Mouse (Mus musculus): ENCODE results near the gene Cib1. TPM values are rescaled to one million over a fixed set of nuclear protein-coding genes. Genes with fewer than 3 reads are reported as not detected.

Gene Cib1
- polyA plus RNA-seq, 1 experiment from 2014 or later = 31.6 TPM

DNA sequence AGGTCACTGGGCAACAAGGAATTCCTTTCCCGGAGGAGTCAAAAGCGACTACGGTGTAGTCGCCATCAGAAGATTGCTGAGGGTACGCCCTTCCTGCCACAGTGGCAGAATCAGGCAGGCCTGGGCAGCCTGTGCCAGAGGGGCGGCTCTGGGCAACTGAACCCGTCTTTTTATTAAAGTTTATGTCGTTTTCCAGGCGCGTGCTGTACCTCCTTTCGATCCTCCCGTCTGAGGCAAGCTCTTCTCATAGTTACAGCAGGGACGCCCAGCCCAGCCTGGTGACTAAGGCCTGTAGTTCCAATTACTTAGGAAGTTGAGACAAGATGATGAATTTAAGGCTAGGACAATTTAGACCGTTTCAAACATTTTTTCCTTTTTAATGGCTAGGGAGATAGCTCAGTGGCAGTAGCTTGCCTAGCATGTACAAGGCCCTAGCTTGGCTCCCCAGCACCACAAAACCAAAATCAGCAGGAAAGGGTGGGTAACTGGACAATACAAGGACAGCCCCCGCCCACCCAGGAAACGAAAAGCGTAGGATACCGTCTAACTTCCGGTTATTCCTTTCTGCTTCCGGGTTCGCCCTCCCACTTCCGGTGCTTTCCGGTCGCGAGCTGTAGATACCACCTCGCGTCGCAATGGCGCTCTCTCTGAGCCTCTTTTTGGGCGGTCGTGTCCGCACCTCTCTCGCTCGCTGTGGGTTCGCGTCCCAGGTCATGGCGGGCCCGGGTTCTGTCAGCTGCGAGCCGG, 28.2 kb upstream of the Cib1 start, which contains the start of gene Ngrn:
Ngrn (plus strand) TSS at position 591 of the 747 bp plus-strand sequence.
- Histone ChIP-seq H3K9me3 (no peaks in the 10 kb centered on the region), H3K4me3 (peak within 1 kb of the TSS; percentile 63), H3K4me1 (peaks cover 15% of the 10 kb centered on the region), H3K36me3 (peaks cover 18% of the 10 kb centered on the region), H3K4me2 (replicated peaks) (peak within 1 kb of the TSS; percentile 82), H3K27ac (replicated peaks) (peak within 1 kb of the TSS; percentile 71), H3K27me3 (peaks cover 25% of the 10 kb centered on the region), H3K9ac (replicated peaks) (peak within 1 kb of the TSS; percentile 71)
- peak; percentile 94 for ATAC-seq (replicated peaks)
- WGBS = 28% methylated on average over 40 of the region's 40 CpGs

GRCm38 (mm10) chr7:80257706-80258105, 25.1 kb upstream of the Cib1 start:
- Histone ChIP-seq H3K4me3 (no peak overlapping the region), H3K4me2 (replicated peaks) (no peak overlapping the region), H3K4me1 (peaks cover 15% of the 10 kb centered on the region), H3K27ac (replicated peaks) (no peak overlapping the region), H3K36me3 (no peaks in the 10 kb centered on the region), H3K9me3 (no peaks in the 10 kb centered on the region), H3K9ac (replicated peaks) (no peak overlapping the region), H3K27me3 (peaks cover 25% of the 10 kb centered on the region)
- WGBS = 65% methylated on average over 2 of the region's 2 CpGs
- no peak for ATAC-seq (replicated peaks)

GRCm38 (mm10) chr7:80255981-80256380, 23.4 kb upstream of the Cib1 start:
- Histone ChIP-seq H3K36me3 (no peaks in the 10 kb centered on the region), H3K27me3 (peaks cover 25% of the 10 kb centered on the region), H3K4me3 (no peak overlapping the region), H3K4me2 (replicated peaks) (no peak overlapping the region), H3K27ac (replicated peaks) (no peak overlapping the region), H3K9ac (replicated peaks) (no peak overlapping the region), H3K4me1 (peaks cover 5% of the 10 kb centered on the region), H3K9me3 (no peaks in the 10 kb centered on the region)
- WGBS = 80% methylated on average over 2 of the region's 2 CpGs
- no peak for ATAC-seq (replicated peaks)

- Histone ChIP-seq H3K4me3 (no peak overlapping the region), H3K27ac (replicated peaks) (no peak overlapping the region), H3K4me1 (no peaks in the 10 kb centered on the region), H3K9me3 (no peaks in the 10 kb centered on the region), H3K4me2 (replicated peaks) (no peak overlapping the region), H3K36me3 (no peaks in the 10 kb centered on the region), H3K9ac (replicated peaks) (no peak overlapping the region), H3K27me3 (peaks cover 4% of the 10 kb centered on the region)
- 86% methylated on average over 11 of the region's 11 CpGs for WGBS
- no peak for ATAC-seq (replicated peaks)
These were observed 20.3 kb upstream of the Cib1 start for GRCm38 (mm10) chr7:80252886-80253285.

DNA sequence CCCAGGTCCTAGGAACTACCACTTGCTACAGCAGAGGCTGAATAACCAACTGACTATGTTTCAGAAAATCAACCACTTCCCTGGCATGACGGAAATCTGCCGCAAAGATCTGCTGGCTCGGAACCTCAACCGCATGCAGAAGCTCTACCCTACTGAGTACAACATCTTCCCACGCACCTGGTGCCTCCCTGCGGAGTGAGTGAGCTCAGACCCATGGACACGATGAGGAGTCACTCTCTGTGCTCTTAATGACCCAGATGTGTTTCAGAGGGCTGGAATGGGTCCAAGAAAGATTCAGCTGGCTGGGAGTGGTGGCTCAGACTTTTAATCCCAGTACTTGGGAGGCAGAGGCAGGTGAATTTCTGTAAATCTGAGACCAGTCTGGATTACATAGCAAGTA, 19.8 kb upstream of the Cib1 start:
- Histone ChIP-seq H3K36me3 (no peaks in the 10 kb centered on the region), H3K9ac (replicated peaks) (no peak overlapping the region), H3K27ac (replicated peaks) (no peak overlapping the region), H3K27me3 (no peaks in the 10 kb centered on the region), H3K4me1 (no peaks in the 10 kb centered on the region), H3K4me2 (replicated peaks) (no peak overlapping the region), H3K4me3 (no peak overlapping the region), H3K9me3 (no peaks in the 10 kb centered on the region)
- 80% methylated on average over 7 of the region's 7 CpGs for WGBS
- ATAC-seq (replicated peaks) = no peak

DNA sequence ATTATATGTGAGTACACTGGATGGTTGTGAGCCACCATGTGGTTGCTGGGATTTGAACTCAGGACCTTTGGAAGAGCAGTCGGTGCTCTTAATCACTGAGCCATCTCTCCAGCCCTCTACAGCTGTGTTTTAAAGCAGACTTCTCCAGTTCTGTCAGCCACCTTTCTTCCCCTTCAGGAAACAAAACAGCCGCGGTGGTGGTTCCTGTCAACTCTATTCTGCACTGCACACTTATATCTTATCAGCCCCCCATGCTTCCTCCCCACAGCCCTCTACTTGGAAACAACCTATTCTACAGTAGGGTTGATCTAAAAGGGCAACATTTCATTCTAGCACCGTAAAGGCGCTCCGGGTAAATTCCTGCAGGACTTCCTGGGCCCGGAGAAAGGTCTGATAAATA, 14.2 kb upstream of the Cib1 start:
- no peaks in the 10 kb centered on the region for H3K27me3 ChIP-seq
- no peaks in the 10 kb centered on the region for H3K36me3 ChIP-seq
- 0 out of 2 replicates have a peak overlapping the region, but pooled peaks have one; percentile 82 for H3K27ac ChIP-seq (replicated peaks)
- WGBS = 73% methylated on average over 7 of the region's 7 CpGs
- ATAC-seq (replicated peaks) = no peak
- no peak overlapping the region for H3K9ac ChIP-seq (replicated peaks)
- H3K9me3 ChIP-seq = no peaks in the 10 kb centered on the region
- H3K4me3 ChIP-seq = peak overlapping the region; percentile 62
- 0 out of 2 replicates have a peak, but pooled peaks cover 2% of the 10 kb centered on the region for H3K4me1 ChIP-seq
- H3K4me2 ChIP-seq (replicated peaks) = peak overlapping the region; percentile 57

DNA sequence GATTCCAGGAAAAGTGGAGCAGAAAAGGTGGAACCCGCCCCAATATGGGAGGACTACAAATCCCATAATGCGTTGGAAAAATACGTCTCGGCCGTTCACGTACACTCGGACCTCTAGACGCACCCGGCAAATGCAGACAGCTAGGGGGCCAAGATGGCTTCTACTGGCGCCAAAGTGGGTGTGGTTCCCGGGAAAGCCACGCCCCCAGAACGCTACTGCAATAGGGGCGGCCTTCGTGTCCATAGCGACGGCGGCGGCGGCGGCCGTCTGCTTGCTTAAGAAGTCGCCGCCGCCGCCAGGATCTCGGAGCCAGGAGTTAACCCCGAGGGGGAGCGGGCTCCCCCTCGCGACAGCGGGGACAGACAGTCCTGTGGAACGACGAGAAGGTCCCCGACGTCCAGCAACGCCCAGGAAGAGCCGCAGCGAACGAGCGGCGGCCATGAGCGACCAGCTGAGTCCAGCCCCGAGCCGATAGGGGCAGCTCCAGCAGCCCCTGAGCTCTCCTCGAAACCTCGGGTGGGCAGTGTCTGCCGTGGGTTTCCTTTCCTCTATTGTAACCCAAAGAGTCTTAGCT, 13.6 kb upstream of the Cib1 start, which contains the start of gene Ttll13:
Ttll13 (plus strand) TSS at position 229 of the 574 bp plus-strand sequence.
- Histone ChIP-seq H3K9me3 (no peaks in the 10 kb centered on the region), H3K4me1 (0 out of 2 replicates have a peak, but pooled peaks cover 2% of the 10 kb centered on the region), H3K36me3 (0 out of 2 replicates have a peak, but pooled peaks cover 1% of the 10 kb centered on the region), H3K4me3 (peak within 1 kb of the TSS; percentile 62), H3K27me3 (no peaks in the 10 kb centered on the region), H3K9ac (replicated peaks) (peak within 1 kb of the TSS; percentile 69), H3K4me2 (replicated peaks) (peak within 1 kb of the TSS; percentile 57), H3K27ac (replicated peaks) (peak within 1 kb of the TSS; percentile 82)
- ATAC-seq (replicated peaks) = peak; percentile 98
- under 1% methylated on average over 48 of the region's 48 CpGs for WGBS

- H3K36me3 ChIP-seq = peaks cover 9% of the 10 kb centered on the region; the same call in 1 of the 2 replicates
- ATAC-seq (replicated peaks) = no peak
These were observed 12.2 kb upstream of the Cib1 start for GRCm38 (mm10) chr7:80244851-80245250.

GRCm38 (mm10) chr7:80241661-80242060, 9.0 kb upstream of the Cib1 start:
- Histone ChIP-seq H3K4me2 (replicated peaks) (no peak overlapping the region), H3K4me3 (no peak overlapping the region), H3K4me1 (0 out of 2 replicates have a peak, but pooled peaks cover 2% of the 10 kb centered on the region), H3K9ac (replicated peaks) (no peak overlapping the region), H3K36me3 (peaks cover 24% of the 10 kb centered on the region), H3K9me3 (no peaks in the 10 kb centered on the region), H3K27ac (replicated peaks) (no peak overlapping the region), H3K27me3 (no peaks in the 10 kb centered on the region)
- no peak for ATAC-seq (replicated peaks)
- WGBS = 91% methylated on average over 4 of the region's 4 CpGs

More at GRCm38 (mm10) chr7:80244851-80245250, 12.2 kb upstream of the Cib1 start:
- H3K27me3 ChIP-seq = no peaks in the 10 kb centered on the region
- no peak overlapping the region for H3K9ac ChIP-seq (replicated peaks)
- no peak overlapping the region for H3K27ac ChIP-seq (replicated peaks)
- H3K4me2 ChIP-seq (replicated peaks) = no peak overlapping the region
- H3K9me3 ChIP-seq = no peaks in the 10 kb centered on the region
- 93% methylated on average over 4 of the region's 4 CpGs for WGBS
- no peak overlapping the region for H3K4me3 ChIP-seq
- 0 out of 2 replicates have a peak, but pooled peaks cover 2% of the 10 kb centered on the region for H3K4me1 ChIP-seq

DNA sequence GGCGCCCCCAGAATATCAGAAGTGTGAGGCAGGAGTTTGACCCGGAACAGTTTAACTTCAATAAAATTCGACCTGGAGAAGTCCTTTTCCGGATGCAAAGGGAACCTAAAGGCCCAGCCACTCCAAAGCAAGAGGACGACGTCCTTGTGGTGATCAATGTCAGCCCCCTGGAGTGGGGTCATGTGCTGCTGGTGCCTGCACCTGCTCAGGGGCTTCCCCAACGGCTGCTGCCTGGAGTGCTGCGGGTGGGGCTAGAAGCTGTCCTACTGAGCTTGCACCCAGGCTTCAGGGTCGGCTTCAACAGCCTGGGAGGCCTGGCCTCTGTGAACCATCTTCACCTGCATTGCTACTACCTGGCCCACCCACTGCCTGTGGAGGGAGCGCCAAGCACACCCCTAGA, 5.9 kb upstream of the Cib1 start:
- no peak for ATAC-seq (replicated peaks)
- Histone ChIP-seq H3K4me2 (replicated peaks) (no peak overlapping the region), H3K4me1 (peaks cover 13% of the 10 kb centered on the region), H3K27me3 (no peaks in the 10 kb centered on the region), H3K36me3 (peaks cover 24% of the 10 kb centered on the region), H3K9me3 (no peaks in the 10 kb centered on the region), H3K9ac (replicated peaks) (no peak overlapping the region), H3K4me3 (no peak overlapping the region), H3K27ac (replicated peaks) (no peak overlapping the region)
- WGBS = 90% methylated on average over 10 of the region's 10 CpGs

GRCm38 (mm10) chr7:80233799-80234198, 1.2 kb upstream of the Cib1 start:
- Histone ChIP-seq H3K4me2 (replicated peaks) (peak overlapping the region; percentile 85), H3K36me3 (peaks cover 8% of the 10 kb centered on the region), H3K27ac (replicated peaks) (no peak overlapping the region), H3K27me3 (no peaks in the 10 kb centered on the region), H3K9me3 (no peaks in the 10 kb centered on the region), H3K9ac (replicated peaks) (no peak overlapping the region), H3K4me1 (peaks cover 24% of the 10 kb centered on the region), H3K4me3 (no peak overlapping the region)
- WGBS = 80% methylated on average over 9 of the region's 9 CpGs
- no peak for ATAC-seq (replicated peaks)

GRCm38 (mm10) chr7:80231971-80232488, 583 bp downstream of the Cib1 start:
- no peak; the same call in 1 of the 2 replicates for ATAC-seq (replicated peaks)
- Histone ChIP-seq H3K27ac (replicated peaks) (no peak overlapping the region), H3K4me1 (peaks cover 24% of the 10 kb centered on the region), H3K27me3 (no peaks in the 10 kb centered on the region), H3K36me3 (peaks cover 12% of the 10 kb centered on the region), H3K4me2 (replicated peaks) (peak overlapping the region; percentile 85), H3K9ac (replicated peaks) (peak overlapping the region; percentile 58), H3K9me3 (no peaks in the 10 kb centered on the region), H3K4me3 (peak overlapping the region; percentile 78)
- WGBS = under 1% methylated on average over 29 of the region's 29 CpGs
